In genomic region chr8:124415789-124416188, GRCm38 (mm10) we compare ENCODE assay signal across 34 mouse cellular contexts. TPM values are rescaled to one million over a fixed set of nuclear protein-coding genes. Genes with fewer than 3 reads are reported as not detected.
"Had no signal": no experiment of that assay in that cellular context is flagged by ENCODE, and none has a peak within 500 bp of the region (broad histone marks: within the 10 kb centered on the region; RNA-seq: fewer than 3 reads in every experiment).

No protein-coding gene starts in this region.

- H3K9ac ChIP-seq: limb, embryonic 12.5 days; limb, embryonic 13.5 days; limb, embryonic 15.5 days; liver, embryonic 12.5 days; liver, embryonic 13.5 days; liver, embryonic 14.5 days; liver, embryonic 15.5 days; liver, postnatal 0 days; lung, embryonic 14.5 days; lung, embryonic 15.5 days; midbrain, embryonic 12.5 days; midbrain, embryonic 13.5 days; midbrain, embryonic 15.5 days; neural tube, embryonic 12.5 days had no signal

- H3K36me3 ChIP-seq: limb, embryonic 10.5 days; limb, embryonic 12.5 days; limb, embryonic 13.5 days; limb, embryonic 15.5 days; liver, embryonic 12.5 days; liver, embryonic 13.5 days; liver, embryonic 15.5 days; lung, embryonic 15.5 days; midbrain, embryonic 10.5 days; midbrain, embryonic 12.5 days; midbrain, embryonic 13.5 days; midbrain, embryonic 15.5 days; neural tube, embryonic 12.5 days had no signal

- H3K4me1 ChIP-seq: limb, embryonic 10.5 days; limb, embryonic 13.5 days; limb, embryonic 15.5 days; liver, embryonic 12.5 days; liver, embryonic 13.5 days; liver, embryonic 15.5 days; lung, embryonic 15.5 days; megakaryocyte, embryonic 14.5 days; midbrain, embryonic 12.5 days; midbrain, embryonic 13.5 days; midbrain, embryonic 15.5 days had no signal

- H3K4me2 ChIP-seq: limb, embryonic 12.5 days; limb, embryonic 13.5 days; limb, embryonic 15.5 days; liver, embryonic 11.5 days; liver, embryonic 12.5 days; liver, embryonic 13.5 days; liver, embryonic 15.5 days; lung, embryonic 14.5 days; lung, embryonic 15.5 days; midbrain, embryonic 11.5 days; midbrain, embryonic 12.5 days; midbrain, embryonic 13.5 days; midbrain, embryonic 15.5 days; neural tube, embryonic 12.5 days had no signal

- ATAC-seq: liver, embryonic 12.5 days; liver, postnatal 0 days; lung, postnatal 0 days; midbrain, embryonic 13.5 days; midbrain, embryonic 15.5 days; midbrain, embryonic 16.5 days had no signal

- H3K27ac ChIP-seq: limb, embryonic 10.5 days; limb, embryonic 12.5 days; limb, embryonic 13.5 days; limb, embryonic 15.5 days; liver, embryonic 12.5 days; liver, embryonic 13.5 days; liver, embryonic 14.5 days; liver, embryonic 15.5 days; lung, embryonic 15.5 days; macrophage; midbrain, embryonic 10.5 days; midbrain, embryonic 12.5 days; midbrain, embryonic 13.5 days; midbrain, embryonic 15.5 days; neural tube, embryonic 12.5 days had no signal

- H3K4me3 ChIP-seq: limb, embryonic 10.5 days; limb, embryonic 12.5 days; limb, embryonic 13.5 days; limb, embryonic 15.5 days; liver, embryonic 12.5 days; liver, embryonic 13.5 days; liver, embryonic 15.5 days; lung, embryonic 15.5 days; megakaryocyte, embryonic 14.5 days; midbrain, embryonic 10.5 days; midbrain, embryonic 12.5 days; midbrain, embryonic 13.5 days; midbrain, embryonic 15.5 days; myocyte; neural tube, embryonic 12.5 days had no signal

- DNase-seq: liver; liver, embryonic 13.5 days; liver, postnatal 0 days; lung, adult 18-20 months; lung, adult 2 months; lung, embryonic 14.5 days; lung, postnatal 10 days; lung, postnatal 14 days; lung, postnatal 36 days; midbrain, embryonic 14.5 days had no signal

- H3K9me3 ChIP-seq: limb, embryonic 10.5 days; limb, embryonic 12.5 days; limb, embryonic 13.5 days; limb, embryonic 15.5 days; liver, embryonic 12.5 days; liver, embryonic 13.5 days; liver, embryonic 15.5 days; lung, embryonic 15.5 days; megakaryocyte, embryonic 14.5 days; midbrain, embryonic 10.5 days; midbrain, embryonic 12.5 days; midbrain, embryonic 13.5 days; midbrain, embryonic 15.5 days; neural tube, embryonic 12.5 days had no signal

- H3K27me3 ChIP-seq: limb, embryonic 12.5 days; limb, embryonic 13.5 days; limb, embryonic 15.5 days; liver, embryonic 12.5 days; liver, embryonic 13.5 days; liver, embryonic 15.5 days; lung, embryonic 15.5 days; midbrain, embryonic 12.5 days; midbrain, embryonic 13.5 days; midbrain, embryonic 15.5 days; neural tube, embryonic 12.5 days had no signal

RNA-seq across cellular contexts. Expression of gene Pgbd5, which starts 23.7 kb away (rescaled TPM):
- total RNA-seq: liver, adult 2 months; megakaryocyte progenitor cell, adult 5-6 weeks; megakaryocyte-erythroid progenitor cell, adult 5-6 weeks; monocyte, adult 5-6 weeks had no signal
- polyA plus RNA-seq: liver, adult 2 months had no signal
